Mouse (Mus musculus): ENCODE results near the gene Zdhhc19. TPM values are rescaled to one million over a fixed set of nuclear protein-coding genes. Genes with fewer than 3 reads are reported as not detected.

Zdhhc19 gene
- polyA plus RNA-seq, 1 experiment, result not detected

DNA sequence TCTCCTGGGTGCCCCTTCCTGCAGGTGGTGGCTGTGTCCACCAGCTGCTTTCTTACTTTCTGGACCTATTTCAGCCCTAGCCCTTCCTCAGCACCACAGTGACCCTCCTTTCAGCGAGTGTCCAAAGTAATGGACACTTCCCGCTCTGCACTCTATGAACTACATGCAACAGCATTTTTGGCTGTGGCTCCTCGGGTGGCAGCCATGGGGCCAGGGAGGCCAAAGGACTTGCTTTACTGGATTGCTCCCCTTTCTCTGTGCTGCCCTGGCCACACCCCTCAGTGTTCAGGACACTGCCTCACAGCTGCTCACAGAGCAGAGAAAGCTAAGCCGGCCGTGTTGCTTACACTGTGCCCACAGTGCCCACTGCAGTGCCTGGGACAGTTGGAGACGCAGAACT is 7.6 kb downstream of the Zdhhc19 start:
- DNase-seq, result no peak
- Histone ChIP-seq H3K27me3 (ENCODE audit: control insufficient read depth, insufficient read depth, low read length) (no peaks in the 10 kb centered on the region), H3K27ac (ENCODE audit: insufficient read depth, low read length) (no peak overlapping the region), H3K4me3 (replicated peaks; ENCODE audit: insufficient read depth, low read depth, low read length) (no peak overlapping the region), H3K4me1 (ENCODE audit: control insufficient read depth, insufficient read depth, low read length) (no peaks in the 10 kb centered on the region)
- 68% methylated on average over 6 of the region's 6 CpGs for WGBS
- no peak for TF ChIP-seq POLR2A (IDR thresholded peaks at IDR 0.05; ENCODE audit: borderline replicate concordance, insufficient read depth, low read length)
- no peak for TF ChIP-seq CTCF (IDR thresholded peaks at IDR 0.05; ENCODE audit: borderline replicate concordance, insufficient read depth, low read depth, low read length)

GRCm38 (mm10) chr16:32506298-32506697 is 10.2 kb downstream of the Zdhhc19 start:
- Histone ChIP-seq H3K27ac (ENCODE audit: insufficient read depth, low read length) (no peak overlapping the region), H3K27me3 (ENCODE audit: control insufficient read depth, insufficient read depth, low read length) (no peaks in the 10 kb centered on the region), H3K4me3 (replicated peaks; ENCODE audit: insufficient read depth, low read depth, low read length) (no peak overlapping the region), H3K4me1 (ENCODE audit: control insufficient read depth, insufficient read depth, low read length) (0 out of 2 replicates have a peak, but pooled peaks cover 7% of the 10 kb centered on the region)
- 75% methylated on average over 8 of the region's 8 CpGs for WGBS
- no peak for TF ChIP-seq POLR2A (IDR thresholded peaks at IDR 0.05; ENCODE audit: borderline replicate concordance, insufficient read depth, low read length)
- TF ChIP-seq CTCF (IDR thresholded peaks at IDR 0.05; ENCODE audit: borderline replicate concordance, insufficient read depth, low read depth, low read length), result no peak
- no peak for DNase-seq

DNA sequence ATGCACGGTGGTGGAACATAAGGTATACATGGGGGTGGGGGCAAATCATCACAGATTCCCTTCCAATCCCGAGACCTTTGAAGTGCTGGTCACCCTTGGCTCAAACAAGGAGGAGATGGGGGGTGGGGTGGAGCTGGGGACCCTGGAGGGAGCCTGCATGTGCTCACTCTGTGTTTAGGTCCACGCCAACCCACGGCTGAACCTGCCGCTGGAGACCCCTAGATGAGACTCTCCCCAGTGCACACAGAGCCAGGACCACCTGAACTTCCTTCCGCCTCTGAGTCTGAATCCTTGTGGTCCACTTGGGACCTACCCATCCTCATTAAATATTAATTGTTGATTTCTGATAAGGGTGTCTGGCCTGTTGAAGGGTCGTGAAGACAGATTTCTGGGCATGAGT is 10.8 kb downstream of the Zdhhc19 start:
- 84% methylated on average over 7 of the region's 7 CpGs for WGBS
- no peak overlapping the region for H3K27ac ChIP-seq (ENCODE audit: insufficient read depth, low read length)

DNA sequence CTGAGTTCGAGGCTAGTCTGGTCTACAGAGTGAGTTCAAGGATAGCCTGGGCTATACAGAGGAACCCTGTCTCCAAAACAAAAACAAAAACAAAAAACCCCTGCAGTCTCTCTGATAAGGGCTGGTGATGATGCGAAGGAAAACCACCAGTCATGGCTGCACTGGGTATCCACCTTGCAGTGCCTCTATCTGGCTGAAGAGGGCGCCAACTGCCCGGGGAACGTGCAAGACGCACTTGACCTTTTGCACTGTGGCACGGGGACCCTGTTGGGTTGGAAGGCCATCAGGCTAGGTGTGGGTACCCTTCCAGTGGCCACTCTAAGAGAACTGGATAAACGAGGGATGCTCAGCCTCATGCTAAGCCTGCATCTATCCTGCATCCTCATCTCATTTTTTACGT is 11.3 kb downstream of the Zdhhc19 start:
- DNase-seq, result peak; percentile 42 to 60
- Histone ChIP-seq H3K4me1 (ENCODE audit: control insufficient read depth, insufficient read depth, low read length) (0 out of 2 replicates have a peak, but pooled peaks cover 7% of the 10 kb centered on the region), H3K27ac (ENCODE audit: insufficient read depth, low read length) (no peak overlapping the region), H3K27me3 (ENCODE audit: control insufficient read depth, insufficient read depth, low read length) (no peaks in the 10 kb centered on the region), H3K4me3 (replicated peaks; ENCODE audit: insufficient read depth, low read depth, low read length) (no peak overlapping the region)
- WGBS, result 26% methylated on average over 9 of the region's 9 CpGs
- TF ChIP-seq CTCF (IDR thresholded peaks at IDR 0.05; ENCODE audit: borderline replicate concordance, insufficient read depth, low read depth, low read length), result peak; percentile 86
- no peak for TF ChIP-seq POLR2A (IDR thresholded peaks at IDR 0.05; ENCODE audit: borderline replicate concordance, insufficient read depth, low read length)

More for the DNA sequence above, 10.8 kb downstream of the Zdhhc19 start:
- Histone ChIP-seq H3K4me1 (ENCODE audit: control insufficient read depth, insufficient read depth, low read length) (0 out of 2 replicates have a peak, but pooled peaks cover 7% of the 10 kb centered on the region), H3K4me3 (replicated peaks; ENCODE audit: insufficient read depth, low read depth, low read length) (no peak overlapping the region), H3K27me3 (ENCODE audit: control insufficient read depth, insufficient read depth, low read length) (no peaks in the 10 kb centered on the region)
- DNase-seq, result no peak
- TF ChIP-seq POLR2A (IDR thresholded peaks at IDR 0.05; ENCODE audit: borderline replicate concordance, insufficient read depth, low read length) (no peak), CTCF (IDR thresholded peaks at IDR 0.05; ENCODE audit: borderline replicate concordance, insufficient read depth, low read depth, low read length) (no peak)

DNA sequence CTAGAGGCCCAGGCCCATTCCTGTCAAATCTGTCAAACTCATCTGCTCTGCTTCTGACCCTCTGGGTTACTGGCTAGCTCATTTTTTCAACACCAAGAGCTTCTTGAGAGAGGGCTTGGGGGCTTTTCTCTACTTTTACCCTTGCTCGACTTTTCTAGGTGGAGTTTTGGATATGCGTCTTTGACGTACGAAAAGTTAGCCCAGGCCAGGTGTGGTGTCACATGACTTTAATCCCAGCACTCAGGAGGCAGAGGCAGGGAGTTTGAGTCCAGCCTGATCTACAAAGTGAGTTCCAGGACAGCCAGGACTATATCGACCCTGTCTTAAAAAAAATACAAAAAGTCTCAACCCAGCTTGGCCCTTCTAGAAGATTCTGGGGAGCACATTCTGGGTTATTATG is 12.0 kb downstream of the Zdhhc19 start:
- Histone ChIP-seq H3K4me3 (replicated peaks; ENCODE audit: insufficient read depth, low read depth, low read length) (no peak overlapping the region), H3K4me1 (ENCODE audit: control insufficient read depth, insufficient read depth, low read length) (0 out of 2 replicates have a peak, but pooled peaks cover 7% of the 10 kb centered on the region), H3K27me3 (ENCODE audit: control insufficient read depth, insufficient read depth, low read length) (no peaks in the 10 kb centered on the region), H3K27ac (ENCODE audit: insufficient read depth, low read length) (no peak overlapping the region)
- TF ChIP-seq POLR2A (IDR thresholded peaks at IDR 0.05; ENCODE audit: borderline replicate concordance, insufficient read depth, low read length), result no peak
- no peak for TF ChIP-seq CTCF (IDR thresholded peaks at IDR 0.05; ENCODE audit: borderline replicate concordance, insufficient read depth, low read depth, low read length)
- no peak for DNase-seq
- WGBS, result 89% methylated on average over 5 of the region's 5 CpGs

GRCm38 (mm10) chr16:32508506-32509065 is 12.5 kb downstream of the Zdhhc19 start:
- Histone ChIP-seq H3K4me3 (replicated peaks; ENCODE audit: insufficient read depth, low read depth, low read length) (no peak overlapping the region), H3K4me1 (ENCODE audit: control insufficient read depth, insufficient read depth, low read length) (0 out of 2 replicates have a peak, but pooled peaks cover 7% of the 10 kb centered on the region), H3K27me3 (ENCODE audit: control insufficient read depth, insufficient read depth, low read length) (no peaks in the 10 kb centered on the region), H3K27ac (ENCODE audit: insufficient read depth, low read length) (no peak overlapping the region)
- 28% methylated on average over 3 of the region's 3 CpGs for WGBS
- no peak for DNase-seq
- no peak for TF ChIP-seq POLR2A (IDR thresholded peaks at IDR 0.05; ENCODE audit: borderline replicate concordance, insufficient read depth, low read length)
- no peak for TF ChIP-seq CTCF (IDR thresholded peaks at IDR 0.05; ENCODE audit: borderline replicate concordance, insufficient read depth, low read depth, low read length)

DNA sequence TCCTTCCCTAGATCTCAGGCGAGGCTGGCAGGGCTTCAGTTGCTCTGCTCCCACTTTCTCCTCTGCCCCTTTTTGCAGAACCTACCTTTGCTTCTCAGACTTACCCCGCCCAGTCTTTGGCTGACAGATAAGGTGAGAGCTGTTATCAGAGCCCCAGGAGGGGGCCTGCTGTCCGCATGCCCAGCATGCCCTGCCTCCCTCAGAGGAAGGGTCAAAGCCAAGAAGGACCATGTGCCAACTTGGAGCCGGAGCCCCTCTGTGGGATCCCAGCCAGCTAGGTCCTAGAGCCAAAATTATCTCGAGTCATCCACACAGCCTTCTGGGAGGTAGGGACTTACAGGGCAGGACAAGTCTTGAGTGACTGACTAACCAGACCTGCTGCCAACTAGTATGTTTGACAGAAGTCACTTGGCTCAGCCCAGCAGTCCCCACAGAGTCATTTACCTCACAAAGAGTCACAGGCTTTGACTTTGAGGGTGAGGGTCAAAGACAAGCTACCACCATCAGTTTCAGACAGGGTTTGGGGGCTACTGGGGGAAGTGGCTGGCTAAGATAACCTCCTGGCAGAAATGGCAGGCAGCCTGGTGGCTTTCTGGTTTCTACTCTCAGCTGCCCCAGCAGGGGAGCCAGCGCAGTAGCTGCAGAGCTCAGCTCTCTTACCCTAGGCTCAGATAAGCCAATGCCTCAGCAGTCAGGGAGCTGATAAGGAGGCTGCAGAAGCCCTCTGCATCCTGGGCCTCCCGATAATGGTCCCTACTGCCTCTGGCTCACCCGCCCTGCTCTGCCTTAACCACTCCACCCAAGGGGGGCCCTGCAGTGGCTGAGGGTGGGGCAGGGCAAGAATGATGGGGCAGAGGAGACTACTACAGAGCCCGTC is 13.2 kb downstream of the Zdhhc19 start:
- H3K27ac ChIP-seq (ENCODE audit: insufficient read depth, low read length), result no peak overlapping the region
- 38% methylated on average over 9 of the region's 9 CpGs for WGBS
- DNase-seq, result peak in 1 of 2 experiments; percentile 33

More for the DNA sequence above, 13.2 kb downstream of the Zdhhc19 start:
- no peaks in the 10 kb centered on the region for H3K27me3 ChIP-seq (ENCODE audit: control insufficient read depth, insufficient read depth, low read length)
- TF ChIP-seq POLR2A (IDR thresholded peaks at IDR 0.05; ENCODE audit: borderline replicate concordance, insufficient read depth, low read length), result no peak
- no peak for TF ChIP-seq CTCF (IDR thresholded peaks at IDR 0.05; ENCODE audit: borderline replicate concordance, insufficient read depth, low read depth, low read length)
- no peak overlapping the region for H3K4me3 ChIP-seq (replicated peaks; ENCODE audit: insufficient read depth, low read depth, low read length)
- H3K4me1 ChIP-seq (ENCODE audit: control insufficient read depth, insufficient read depth, low read length), result 0 out of 2 replicates have a peak, but pooled peaks cover 7% of the 10 kb centered on the region

Data from cerebellum, adult 2 months (tissue).